Mouse (Mus musculus): ENCODE data around the gene Oxtr.

Gene Oxtr

DNA sequence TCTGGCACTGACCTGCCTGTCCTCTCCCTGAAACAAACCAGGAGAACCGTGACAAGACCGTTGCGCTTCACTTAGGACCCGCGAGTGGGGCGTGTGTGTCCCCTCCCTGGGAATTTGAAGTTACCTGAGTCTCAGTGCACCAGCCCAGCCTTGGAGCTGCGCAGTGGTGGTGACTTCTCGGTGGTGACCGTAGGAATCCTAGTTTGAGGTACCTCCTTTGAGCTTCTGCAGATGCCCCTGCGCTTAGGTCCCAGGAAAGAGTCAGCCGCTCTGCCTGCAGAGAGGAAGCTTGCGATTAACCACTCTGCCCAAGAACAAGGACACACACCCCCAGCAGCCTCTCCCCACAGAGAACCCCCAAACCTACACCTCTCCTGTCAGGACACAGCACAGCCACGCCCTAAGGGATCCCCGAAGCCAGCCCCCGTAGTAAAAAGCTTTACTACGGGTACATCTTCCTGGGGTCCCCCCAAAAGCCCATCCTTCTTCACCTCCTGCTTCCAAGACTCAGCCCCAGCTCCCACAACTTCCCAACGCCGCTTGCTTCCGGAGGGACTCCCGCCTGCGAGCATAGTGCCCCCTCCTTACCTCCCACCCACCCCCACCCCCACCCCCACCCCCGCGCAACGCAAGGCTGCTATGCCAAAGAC lies at the start of gene Oxtr:
TSS of gene Oxtr (minus strand) at position 34 of the 650 bp plus-strand sequence.
- DNase-seq (ENCODE audit: low spot score) = no peak

DNA sequence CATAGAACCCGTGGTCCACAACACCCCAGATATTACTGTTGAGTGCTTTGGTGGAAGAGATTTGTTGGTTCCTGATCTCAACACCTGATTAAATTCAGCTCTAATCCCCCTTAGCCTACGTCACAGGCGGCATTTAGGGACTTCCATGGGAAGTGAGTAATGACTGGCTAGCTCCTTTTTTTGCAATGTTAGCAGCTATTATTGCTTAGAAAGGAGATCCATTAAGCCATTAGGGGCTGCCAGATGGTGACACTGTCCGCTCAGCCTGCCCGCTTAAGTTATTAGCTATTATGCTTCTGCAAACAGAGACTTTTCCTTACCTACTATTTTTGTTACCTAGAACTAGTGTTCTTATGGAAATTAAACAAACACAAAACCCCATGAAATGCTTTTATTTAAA lies 35.7 kb upstream of the Oxtr start:
- DNase-seq (ENCODE audit: low spot score) = no peak

DNA sequence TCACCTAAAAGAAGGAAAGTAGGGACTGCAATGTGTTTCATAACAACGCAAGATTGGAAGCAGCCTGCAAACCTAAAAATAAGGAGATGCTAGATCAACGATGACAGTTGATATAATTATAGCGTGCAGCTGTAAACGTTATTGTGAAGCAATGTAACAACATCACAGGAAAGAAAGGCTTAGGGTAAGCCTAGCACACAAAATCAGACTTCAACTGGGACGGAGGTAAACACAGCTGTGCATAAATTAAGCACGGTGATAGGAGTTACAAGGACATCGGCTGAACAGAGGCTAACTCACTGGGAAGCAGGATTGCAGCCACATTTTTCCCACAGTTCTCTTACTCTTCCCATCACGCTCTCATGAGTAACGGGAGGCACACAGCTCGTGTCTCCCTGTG lies 34.7 kb upstream of the Oxtr start:
- DNase-seq (ENCODE audit: low spot score) = no peak

DNA sequence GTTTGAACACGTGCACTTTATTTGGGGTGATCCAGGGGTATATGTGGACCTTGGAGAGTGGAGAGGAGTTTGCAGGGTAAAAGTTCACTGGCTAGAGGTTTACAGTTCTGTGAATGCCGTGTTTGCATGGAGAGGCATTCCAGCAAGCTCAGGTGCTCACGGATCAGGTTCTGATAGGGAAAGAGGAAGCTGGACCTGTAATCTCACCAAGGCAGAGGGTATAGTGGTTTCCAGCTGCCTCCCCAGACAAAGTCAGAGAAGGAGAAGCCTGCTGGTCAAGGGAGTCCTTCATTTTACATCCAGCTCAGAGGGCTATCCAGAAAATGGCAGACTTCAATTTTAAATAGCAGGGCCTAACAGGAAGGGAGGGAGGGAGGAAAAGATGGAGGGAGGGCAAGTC lies 28.2 kb upstream of the Oxtr start:
- no peak for DNase-seq (ENCODE audit: low spot score)

DNA sequence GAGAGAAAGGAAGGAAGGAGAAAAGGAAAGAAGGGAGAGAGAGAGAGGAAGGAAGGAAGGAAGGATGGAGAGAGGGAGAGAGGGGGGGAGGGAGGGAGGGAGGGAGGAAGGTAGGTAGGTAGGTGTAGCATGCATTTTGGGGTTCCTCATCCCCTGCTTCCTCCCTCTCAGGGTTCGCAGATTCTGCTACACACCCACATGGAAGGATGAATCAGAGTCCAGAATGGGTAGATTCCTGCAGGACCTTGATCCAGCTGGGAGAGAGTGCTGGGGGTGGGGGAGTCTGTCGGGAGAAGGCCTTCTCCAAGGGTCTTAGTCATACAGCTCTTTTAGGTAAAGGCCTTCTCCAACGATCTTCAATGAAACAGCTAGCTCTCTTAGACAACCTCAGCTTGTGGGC lies 27.8 kb upstream of the Oxtr start:
- DNase-seq (ENCODE audit: low spot score) = no peak

DNA sequence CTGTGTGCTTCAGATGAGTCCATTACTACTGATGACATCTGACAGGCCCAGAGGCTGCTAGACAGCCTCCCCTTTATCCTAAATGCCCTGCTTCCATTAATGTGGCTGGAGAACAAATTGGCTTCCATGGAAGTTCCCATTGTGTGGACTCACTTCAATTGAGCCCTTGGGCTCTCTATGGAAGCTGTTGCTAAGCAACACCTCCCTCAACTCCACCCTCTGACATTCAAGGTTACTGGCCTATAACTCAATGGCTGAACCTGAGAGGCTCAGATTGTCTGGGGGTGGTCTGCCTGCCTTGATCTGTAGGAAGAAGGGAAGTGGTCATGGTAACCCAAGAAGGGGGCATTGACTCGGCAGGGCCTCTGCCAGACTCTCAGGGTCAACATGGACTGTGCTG lies 26.8 kb upstream of the Oxtr start:
- no peak for DNase-seq (ENCODE audit: low spot score)

DNA sequence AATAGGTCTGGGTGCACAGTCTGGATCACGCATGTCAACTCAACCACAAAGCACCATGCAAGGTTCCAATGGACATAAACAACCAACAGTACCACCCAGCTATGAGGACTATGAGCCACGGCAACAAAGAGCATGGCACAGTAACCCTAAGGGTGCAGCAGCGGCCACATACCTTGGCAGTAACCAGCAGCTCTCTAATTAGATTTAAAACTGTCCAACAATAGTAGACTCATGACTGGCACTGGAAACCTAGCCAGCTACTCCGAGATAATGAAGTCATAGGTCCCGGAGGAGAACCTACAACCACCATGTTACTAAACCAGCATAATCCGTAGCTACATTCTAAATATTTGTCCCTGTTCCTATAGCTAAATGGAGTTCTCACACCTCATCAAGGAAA lies 24.8 kb upstream of the Oxtr start:
- DNase-seq (ENCODE audit: low spot score) = no peak

DNA sequence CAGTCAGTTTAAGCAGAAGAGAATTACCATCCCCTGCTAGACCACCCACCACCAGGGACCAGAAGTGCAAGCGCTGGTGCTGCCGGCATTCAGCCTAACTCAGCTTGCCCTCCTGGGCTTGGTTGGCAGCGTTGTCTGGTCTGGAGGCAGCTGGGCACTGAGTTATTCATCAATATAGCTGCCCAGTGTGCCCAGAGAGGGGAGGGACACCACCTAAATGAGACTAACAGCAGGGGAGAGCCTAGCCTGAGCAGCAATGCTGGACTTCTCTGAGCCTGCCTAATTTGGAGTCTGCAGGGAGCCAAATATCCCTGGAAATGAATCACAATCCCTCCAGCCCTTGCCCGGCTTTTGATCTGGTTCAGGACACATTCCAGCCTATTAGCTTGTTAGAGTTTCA lies 20.6 kb upstream of the Oxtr start:
- no peak for DNase-seq (ENCODE audit: low spot score)

DNA sequence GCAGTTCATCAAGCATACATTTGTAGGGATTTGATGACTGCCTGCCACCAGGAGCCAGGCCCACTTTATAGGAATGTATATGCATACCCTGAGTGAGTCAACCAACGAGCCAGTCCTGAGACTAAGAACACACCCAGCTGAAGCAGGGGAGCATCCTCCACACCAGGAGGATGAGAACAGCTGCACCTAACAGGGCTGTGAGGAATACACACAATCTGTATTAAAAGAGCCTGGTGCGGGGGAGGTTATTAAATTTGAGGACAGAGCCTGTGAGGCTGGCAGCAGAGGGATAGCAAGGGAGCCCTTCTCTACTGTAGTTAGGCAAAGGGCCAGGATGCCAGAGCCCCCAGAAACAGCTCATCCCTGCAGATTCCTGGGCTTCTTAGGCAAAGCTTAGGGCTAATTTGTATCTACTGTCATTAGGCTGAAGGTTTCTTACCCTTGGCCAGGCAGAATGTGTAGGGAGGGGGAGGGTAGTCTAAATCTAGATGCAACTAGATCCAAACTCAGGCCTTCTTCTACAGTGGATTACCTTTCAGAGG lies 19.9 kb upstream of the Oxtr start:
- DNase-seq (ENCODE audit: low spot score) = no peak

DNA sequence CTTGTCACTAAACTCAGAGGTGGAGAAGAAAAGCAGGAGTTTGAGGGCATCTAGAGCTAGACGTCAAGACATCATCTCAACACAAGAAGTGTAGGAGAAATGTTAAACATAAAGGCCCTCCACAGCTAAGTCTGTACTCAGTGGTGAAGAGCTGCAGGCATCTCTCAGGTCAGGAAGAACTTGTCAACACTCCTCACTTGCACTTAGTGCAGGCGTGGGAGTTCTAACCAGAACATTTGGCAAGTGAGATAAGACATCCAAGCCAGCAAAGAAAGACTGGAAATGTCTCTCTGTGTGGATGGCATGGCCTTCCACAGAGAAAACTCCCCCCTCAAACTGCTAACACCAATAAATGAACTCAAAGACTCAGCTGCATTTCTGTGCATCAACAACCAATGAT lies 17.9 kb upstream of the Oxtr start:
- DNase-seq (ENCODE audit: low spot score) = no peak

DNA sequence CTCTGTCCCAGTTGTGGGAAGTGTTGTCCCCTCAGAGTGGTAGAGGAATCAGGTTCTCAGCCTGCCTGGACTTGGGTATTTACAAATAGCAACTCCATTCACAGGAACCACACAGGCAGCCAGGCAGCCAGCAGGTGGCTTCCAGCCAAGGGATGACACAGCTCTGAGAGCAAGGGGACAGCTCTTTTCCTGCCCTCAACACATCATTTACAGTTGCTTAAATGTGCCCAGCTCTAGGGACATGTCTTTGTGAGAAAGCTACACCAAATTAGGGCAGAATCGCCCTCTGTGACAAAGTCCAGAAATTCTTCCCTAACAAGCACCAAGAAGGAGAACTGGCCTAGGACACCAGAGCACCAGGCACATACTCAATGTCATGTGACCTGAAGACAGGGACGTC lies 11.4 kb upstream of the Oxtr start:
- DNase-seq (ENCODE audit: low spot score) = no peak

DNA sequence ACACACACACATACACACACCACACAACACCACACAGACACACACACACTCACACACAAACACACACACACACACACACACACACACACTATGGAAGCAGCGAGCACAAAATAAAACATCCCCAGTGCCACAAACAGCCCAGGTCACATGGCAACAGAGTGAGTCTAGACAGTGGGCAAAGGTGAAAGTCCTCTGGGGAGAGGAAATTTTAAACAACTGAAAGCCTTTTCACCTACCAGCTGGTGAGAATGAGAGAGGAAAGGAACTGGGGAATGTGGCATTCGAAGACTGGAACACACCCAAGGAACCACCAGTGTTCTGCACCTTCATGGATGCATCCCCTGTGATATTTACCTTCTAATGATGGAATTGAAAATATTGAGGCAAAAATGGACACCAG lies 9.7 kb upstream of the Oxtr start:
- no peak for DNase-seq (ENCODE audit: low spot score)

DNA sequence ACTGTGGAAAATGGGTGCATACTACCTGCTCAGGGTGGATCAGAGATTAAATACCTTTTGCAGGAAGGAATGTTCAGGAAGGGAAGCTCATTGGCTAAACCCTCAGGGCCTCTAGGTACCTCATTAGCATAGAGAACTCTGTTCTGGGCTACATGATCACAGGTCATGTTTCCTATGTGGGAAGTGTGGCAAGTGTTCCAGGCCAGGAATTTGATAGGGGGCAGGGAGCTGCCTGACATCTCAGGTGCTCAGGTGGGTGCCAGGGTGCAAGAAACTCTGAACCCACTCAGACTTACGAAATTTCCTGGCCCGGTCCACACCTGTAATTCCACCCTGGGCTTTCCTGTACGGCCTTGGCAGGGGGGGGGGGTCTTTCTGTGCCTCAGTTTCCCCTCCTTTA lies 9.0 kb upstream of the Oxtr start:
- no peak for DNase-seq (ENCODE audit: low spot score)

DNA sequence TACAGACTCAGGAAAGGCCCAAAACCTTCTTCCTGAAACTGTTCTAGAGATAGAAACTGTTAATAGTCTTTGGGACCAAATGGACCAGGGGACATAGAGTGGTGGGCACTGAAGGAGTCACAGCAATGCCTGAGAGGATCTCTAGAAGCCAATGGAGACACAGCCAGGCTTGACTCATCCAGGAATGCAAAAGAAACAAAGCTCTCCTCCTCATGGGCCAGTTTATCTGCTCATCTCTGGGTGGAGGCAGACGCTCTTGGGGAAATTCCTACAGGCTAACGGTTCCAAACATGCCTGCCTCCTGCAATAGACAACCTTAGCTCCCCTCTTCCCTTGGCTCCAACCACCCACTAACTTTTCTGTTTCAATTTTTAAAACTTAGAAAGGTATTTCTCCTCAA lies 7.7 kb upstream of the Oxtr start:
- DNase-seq (ENCODE audit: low spot score) = no peak

DNA sequence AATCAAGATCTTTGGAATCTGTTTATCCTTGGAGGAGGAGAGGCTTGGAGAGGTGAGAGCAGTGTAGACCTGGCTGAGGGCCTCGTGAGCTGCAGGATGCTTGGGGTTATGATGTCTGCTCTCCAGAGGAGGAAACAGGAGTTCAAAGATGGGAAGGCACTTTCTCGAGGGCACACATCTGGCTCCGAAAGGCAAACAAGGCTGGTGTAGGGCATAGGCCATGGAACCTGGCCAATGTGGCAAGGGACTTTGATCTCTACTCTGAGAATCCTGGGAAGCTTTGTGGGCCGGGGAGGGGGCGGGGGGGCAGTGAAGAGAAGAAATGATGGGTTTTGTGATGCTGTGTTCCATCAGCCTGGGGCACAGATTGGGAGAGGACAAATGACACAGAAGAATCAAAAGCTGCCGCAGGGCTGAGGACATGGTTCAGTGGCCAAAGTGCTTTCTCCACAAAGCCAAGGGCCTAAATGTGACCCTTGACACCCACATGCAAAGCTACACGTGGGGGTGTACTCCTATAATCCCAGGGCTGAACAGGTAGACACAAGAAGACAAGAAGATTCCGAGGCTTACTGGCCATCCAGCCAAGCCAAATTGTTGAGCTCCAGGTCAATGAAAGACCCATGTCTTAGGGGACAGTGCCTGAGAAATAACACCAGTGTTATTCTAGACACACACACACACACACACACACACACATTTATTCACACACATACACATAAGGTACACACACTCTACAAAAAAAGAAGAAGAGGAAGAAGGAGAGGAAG lies 6.7 kb upstream of the Oxtr start:
- DNase-seq (ENCODE audit: low spot score) = no peak

DNA sequence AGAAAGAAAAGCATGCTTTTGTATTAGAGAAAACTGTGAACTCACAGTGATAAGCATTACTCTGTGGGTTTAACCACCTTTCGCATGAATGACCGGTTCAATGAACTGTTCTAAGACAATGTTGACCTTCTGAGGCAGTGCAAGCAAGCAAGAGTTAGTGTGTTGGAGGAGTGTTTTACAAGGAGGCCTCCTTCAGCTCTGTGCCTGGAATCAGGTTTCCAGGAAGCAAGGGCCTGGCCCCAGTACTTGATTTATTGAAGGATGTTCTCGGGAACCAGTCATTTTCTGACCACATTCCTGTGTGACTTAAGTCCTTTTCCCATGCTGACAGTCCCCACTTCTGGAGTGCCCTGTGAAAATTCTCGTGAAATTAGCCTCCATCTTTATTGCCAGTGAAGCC lies 5.5 kb upstream of the Oxtr start:
- DNase-seq (ENCODE audit: low spot score) = no peak

DNA sequence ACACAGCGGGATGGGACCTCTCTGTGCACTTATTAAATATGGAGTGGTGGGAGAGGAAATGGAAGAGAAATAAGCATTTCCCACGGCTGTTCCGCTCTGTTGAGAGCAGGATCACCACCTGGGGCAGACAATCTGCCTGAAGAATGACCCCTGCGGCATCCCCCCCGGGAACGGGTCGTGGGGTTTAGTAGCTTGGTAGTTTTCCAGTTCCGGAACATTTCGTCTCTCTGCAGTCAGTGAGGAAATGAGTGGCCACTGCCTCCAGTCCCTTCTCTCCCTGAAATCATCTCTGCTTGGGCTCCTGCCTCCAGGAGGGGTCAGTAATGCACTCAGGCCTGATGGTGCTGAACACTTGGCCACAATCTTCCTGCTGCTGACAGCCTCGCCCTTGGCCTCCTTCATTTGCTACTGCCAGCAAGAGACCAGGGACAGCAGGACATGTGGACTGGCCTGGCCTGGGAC lies 4.9 kb upstream of the Oxtr start:
- no peak for DNase-seq (ENCODE audit: low spot score)

DNA sequence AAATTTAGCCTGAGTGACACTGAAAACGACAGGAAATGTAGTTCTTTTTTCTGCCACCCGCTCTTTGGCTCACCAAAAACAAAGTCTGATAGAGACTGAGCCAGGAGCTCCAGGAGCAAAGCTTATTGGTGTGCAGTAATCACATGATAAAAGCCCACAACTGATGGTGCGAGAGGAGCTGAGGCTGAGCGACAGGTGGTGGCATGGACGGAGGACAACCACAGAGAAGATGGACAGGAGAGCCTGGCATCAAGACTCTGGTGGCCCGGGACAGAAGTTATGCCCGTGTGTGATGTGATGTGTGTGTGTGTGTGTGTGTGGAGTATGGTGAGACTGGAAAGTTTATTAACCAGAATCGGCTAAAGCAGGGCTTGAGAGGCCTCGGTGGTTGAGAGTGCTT lies 3.6 kb upstream of the Oxtr start:
- DNase-seq (ENCODE audit: low spot score) = no peak

DNA sequence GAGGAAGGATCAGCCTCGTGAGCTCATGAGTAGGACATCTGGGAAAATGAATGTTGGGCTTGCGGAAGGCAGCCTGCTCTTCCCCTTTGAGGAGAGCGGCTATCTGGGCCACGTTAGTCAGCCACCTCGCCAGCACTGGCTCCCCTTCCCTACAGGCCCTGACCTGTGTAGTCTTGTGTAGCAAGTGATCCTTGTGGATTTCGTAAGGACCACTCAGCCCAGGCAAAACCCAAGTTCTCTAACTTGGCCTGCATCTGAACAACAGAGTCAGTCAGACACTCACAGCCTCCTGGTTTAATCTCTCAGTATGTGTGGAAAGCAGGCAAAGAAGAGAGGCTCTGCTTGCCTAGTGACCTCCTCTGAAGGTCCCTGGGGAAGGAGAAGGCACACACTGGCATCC lies 2.9 kb upstream of the Oxtr start:
- no peak for DNase-seq (ENCODE audit: low spot score)

DNA sequence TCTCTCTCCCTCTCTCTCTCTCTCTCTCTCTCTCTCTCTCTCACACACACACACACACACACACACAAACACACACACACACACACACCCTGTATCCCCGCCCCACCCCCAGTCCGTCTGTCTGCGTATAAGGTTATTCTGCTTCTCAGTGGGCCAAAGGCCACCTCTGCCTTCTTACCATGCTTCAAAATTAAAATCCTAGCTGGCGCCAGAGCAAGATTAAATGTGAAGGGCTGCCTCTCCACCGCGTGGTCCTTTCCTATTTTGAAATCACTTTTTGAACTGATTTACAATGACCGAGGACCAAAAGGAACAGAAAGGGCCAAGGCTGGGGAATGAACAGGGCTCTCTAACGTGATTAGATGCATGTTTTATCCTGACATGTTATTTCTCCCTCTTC lies 1.8 kb upstream of the Oxtr start:
- no peak for DNase-seq (ENCODE audit: low spot score)

DNA sequence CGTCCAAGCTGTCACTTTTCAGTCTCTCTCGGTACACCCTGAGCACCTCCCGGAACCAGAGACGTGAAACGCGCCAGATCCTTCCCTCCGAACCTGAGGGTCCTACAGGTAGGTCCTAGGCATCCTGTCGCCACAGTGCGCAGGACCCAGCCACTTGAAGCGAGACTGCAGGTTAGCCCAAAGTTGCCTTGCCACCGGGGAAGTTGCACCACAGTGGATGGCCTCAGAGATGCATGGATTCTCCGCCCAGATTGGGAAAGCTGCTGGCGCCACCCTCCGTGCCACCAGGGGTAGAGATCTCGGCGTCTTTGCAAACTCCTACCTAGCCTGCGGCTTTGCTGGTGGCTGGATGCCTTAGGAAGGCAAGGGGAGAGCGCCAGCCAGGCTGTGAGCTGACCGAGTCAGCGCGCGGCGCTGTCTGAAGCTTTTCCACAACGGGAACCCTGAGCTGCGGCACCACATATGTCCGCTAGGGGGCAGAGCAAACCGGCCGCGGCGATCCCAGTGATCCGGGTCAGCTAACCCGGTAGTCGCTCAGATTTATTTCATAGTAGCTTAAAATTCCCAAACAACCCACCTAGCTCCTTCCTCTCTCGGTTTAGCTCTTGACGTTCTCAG lies 991 bp upstream of the Oxtr start:
- DNase-seq (ENCODE audit: low spot score) = peak; percentile 62

DNA sequence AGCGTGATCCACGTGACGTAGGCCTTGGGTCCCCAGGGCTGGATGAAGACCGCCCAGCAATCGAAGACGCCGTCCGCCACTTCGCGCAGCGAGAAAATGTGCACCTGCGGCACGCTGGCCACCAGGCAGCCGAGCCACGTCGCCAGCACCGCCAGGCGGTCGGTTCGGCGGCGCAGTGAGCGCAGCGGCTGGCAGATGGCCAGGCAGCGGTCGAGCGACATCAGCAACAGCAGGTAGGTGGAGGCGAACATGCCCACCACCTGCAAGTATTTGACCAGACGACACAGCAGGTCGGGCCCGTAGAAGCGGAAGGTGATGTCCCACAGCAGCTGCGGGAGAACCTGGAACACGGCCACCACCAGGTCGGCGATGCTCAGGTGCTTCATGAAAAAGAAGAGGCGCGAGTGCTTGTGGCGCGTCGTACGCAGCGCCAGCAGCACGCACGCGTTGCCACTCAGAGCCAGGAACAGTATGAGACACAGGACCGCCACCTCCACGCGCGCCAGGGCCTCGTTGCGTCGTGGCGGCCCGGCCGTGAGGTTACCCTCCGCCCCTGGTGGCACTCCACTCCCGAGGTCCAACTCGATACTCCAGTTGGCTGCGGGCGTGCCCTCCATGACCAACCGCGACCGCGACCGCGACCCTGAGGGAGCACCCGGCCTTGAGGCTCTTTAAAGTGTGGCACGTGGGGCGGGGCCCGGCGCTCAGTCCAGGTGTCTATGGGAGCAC lies 398 bp downstream of the Oxtr start:
- no peak for DNase-seq (ENCODE audit: low spot score)

DNA sequence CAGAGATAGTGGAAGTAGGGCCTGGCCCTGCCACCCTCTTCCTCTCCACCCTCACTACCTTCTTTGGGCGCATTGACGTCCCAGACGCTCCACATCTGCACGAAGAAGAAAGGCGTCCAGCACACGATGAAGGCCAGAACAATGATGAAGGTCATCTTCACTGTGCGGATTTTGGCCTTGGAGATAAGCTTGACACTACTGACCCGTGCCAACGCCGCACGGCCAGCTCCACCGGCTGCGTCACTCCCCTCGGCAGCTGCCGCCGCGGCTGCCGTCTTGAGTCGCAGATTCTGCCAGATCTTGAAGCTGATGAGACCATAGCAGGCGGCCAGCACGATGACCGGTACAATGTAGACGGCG lies 942 bp downstream of the Oxtr start:
- no peak for DNase-seq (ENCODE audit: low spot score)
